Mouse (Mus musculus) activated CD4-positive, CD25-positive, alpha-beta regulatory T cell, adult 4 months (primary cell): ENCODE results near the gene Atp9a. TPM values are rescaled to one million over a fixed set of nuclear protein-coding genes. Genes with fewer than 3 reads are reported as not detected.

Experiments used
- ATAC-seq: one replicate; pipeline ENCODE4 v1.8.0; 2017
- polyA plus RNA-seq, 2 experiments: library from polyadenylated mRNA; unstranded; fragments of 100-300 nt; shearing (Covaris generic); gene quantifications; one replicate each; pipeline ENCODE4 v1.2.1; 2017

Gene Atp9a
- polyA plus RNA-seq, 2 experiments from 2014 or later: 4.0 to 7.6 TPM

DNA sequence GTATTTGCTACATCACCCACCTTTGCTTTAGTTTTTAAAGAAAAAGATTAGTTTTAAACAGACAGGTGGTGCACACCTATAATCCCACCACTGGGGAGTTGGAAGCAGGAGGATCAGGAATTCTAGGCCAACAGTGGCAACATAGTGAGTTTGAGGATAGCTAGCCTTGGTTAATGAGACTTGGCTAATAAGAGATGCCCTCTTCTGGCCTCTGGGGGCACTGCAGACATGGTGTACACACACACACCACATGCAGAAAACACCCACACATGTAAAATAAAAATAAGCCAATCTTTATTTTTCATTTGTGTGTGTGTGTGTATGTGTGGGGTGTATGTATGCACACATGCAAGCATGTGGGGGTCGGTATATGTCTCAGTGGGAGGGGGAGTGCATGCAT, 3.4 kb downstream of the Atp9a start:
- ATAC-seq: no peak

DNA sequence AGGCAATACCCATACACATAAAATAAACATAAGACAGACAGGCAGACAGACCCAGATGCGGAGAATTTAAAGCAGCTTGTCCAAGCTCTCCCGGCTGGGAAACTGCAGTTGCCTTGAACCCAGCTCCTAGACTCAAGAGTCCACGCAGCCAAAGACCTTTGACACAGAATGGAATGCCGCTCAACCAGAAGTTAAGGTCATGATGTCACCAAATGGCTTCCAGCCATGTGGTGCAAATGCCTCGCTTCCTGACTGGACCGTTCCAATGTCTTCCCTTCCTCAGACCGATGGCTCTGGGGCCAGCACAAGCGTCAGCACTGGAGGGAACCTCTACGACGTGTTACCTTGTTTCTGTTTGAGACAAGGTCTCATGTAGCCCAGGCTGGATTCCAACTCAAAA, 4.3 kb downstream of the Atp9a start:
- no peak for ATAC-seq

DNA sequence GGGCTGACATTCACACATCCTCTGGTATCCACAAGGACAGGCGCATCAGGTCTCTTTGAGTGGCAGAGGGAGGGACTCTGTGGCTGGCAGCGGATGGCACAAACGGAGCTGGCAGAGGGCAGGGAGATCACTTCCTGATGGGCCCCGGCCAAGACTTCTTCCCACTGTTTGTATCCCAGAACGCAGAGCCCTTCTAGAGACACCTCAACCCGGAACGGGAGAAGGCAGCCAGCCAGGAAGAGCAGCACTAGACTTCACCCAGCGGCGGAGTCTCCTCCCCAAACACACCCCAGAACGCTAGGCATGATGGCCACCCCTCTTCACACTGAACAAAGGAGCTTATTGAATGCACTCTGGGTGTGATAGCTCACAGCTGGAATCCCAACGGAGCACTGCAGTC, 8.2 kb downstream of the Atp9a start:
- ATAC-seq: no peak

DNA sequence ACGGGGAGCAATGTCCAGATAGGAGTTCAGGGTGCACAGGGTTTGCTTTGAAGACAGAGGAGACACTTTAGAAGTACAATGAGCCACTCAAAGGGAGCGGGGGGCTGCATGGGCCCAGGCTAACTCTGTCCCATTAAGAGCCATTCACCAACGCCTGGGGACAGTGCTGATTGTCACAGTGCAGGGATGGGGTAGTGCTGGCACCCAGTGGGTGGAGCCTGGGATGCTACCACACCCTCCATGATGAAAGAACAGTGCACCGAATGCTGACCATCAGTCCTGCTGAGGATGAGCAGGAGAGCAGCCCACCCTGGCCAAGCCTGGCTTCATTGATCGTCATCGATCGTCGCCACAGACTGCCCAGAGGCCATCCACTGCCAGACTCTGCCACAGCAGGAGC, 11.0 kb downstream of the Atp9a start:
- no peak for ATAC-seq

DNA sequence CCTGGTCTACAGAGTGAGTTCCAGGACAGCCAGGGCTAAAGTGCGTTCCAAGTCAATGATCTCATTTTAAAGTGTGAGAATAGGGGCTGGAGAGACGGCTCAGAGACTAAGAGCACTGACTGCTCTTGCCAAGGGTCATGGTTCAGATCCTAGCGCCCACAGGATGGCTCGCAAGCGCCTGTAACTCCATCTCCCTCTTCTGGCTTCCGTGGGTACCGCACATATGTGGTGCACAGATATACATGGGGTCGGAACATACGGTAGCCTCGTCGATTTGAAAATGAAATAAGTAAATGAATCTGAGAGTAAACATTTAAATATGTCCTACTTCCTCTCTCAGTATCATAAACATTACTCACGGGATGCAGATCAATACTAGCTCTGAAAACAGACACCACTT, 12.5 kb downstream of the Atp9a start:
- ATAC-seq: no peak

DNA sequence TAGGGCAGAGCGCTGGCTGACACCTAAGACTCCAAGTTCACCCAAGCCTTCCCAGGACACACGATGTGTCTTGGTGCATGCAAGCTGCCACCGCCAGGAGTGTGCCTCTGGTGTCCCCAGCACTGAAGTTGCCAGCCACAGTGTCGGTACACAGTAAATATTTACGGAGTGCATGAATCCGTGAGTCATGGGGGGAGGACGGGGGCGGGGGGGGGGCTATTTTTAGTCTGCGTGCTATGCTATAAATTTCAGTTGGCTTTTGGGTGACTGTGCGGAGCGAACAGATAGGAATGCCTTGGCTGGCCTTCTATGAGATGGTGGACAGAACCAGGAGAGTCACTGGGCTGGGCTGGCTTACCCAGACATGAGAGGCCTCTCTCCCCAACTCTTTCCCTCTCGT, 14.2 kb downstream of the Atp9a start:
- ATAC-seq: no peak

DNA sequence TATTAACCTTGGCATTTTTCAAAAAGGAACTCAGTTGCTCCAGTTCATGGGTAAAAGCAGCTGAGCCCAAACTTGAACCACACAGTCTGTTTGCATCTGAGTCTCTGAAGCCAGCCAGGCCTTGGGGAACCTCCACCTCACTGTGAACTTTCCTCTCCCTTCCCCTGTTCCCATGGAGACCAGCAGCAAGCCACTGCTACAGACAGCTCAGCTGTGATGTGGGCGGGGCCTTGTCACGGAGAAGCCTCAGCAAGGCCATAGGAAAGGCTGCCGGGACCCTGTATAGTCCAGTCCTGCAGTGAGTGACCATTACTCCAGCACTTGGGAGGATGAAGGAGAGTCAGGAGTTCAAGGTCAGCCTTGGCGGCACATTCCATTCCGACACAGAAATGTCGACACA, 16.2 kb downstream of the Atp9a start:
- no peak for ATAC-seq

DNA sequence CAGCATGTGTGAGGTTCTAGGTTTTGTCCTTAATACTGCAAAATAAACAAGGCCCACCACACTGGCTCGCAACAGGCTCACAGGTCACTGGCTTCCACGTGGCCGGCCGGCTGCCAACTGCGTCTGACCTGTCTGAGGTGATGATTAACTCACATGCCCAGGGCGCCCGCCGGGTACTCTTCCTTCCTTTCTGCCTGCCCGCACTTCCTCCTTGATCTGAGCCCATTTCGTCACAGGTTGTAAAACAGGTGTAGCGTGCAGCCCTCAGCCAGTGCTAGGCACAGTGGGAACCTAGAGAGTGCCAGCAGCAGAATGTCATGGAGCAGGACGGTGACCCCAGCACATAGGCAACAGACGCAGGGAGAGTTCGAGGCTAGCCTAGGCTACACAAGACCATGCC, 20.9 kb downstream of the Atp9a start:
- ATAC-seq: no peak

DNA sequence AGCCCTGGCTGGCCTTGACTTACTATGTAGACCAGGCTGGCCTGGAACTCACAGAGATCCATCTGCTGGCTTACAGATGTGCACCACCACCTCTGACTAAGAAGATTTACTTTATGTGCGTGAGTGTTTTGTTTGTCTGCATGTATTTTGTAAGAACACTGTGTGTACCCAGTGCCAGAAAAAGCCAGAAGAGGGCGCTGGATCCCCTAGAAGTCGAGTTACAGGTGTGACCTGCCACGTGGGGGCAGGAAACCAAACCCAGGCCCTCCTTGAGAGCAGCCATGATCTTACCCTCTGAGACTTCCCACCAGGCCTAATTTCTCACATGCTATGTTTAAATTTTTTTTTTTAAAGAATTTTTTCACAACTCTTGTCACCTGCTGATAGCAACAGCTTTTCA, 22.5 kb downstream of the Atp9a start:
- no peak for ATAC-seq

DNA sequence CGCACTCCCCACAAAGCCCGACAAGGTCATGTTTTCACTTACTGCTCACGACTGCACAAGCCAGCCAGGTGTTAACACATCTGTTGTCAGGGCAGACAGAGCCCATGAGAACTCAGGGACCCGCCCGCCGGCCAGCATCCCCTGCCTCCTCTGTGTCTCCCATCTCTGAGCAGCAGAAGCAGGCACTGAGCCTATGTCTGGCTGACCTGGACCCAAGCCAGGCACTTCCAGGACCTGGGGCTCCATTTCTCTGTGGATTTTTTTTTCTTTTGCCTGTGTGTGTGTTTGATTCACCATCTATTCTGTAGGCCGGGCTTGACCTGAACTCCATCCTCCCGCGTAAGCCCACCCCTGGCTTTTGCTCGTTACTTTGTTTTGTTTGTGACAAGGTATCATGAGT, 23.5 kb downstream of the Atp9a start:
- ATAC-seq: no peak

DNA sequence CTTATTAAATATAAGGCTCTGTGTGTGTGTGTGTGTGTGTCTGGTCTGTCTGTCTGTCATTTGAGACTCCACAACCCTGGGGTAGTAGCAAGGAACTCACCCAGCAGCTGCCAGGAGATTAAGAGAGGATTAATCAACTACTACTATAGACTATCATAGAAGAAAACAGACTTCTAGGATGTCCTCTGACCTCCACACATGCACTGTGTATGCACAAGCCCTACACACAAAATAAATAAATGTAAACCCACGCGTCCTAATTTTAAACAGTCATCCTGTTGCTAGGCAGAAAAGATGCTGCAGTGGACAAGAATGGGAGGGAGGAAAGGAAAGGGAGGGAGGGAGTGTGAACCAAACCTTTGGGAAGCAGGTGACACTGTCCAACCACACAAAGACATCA, 23.9 kb downstream of the Atp9a start:
- no peak for ATAC-seq

DNA sequence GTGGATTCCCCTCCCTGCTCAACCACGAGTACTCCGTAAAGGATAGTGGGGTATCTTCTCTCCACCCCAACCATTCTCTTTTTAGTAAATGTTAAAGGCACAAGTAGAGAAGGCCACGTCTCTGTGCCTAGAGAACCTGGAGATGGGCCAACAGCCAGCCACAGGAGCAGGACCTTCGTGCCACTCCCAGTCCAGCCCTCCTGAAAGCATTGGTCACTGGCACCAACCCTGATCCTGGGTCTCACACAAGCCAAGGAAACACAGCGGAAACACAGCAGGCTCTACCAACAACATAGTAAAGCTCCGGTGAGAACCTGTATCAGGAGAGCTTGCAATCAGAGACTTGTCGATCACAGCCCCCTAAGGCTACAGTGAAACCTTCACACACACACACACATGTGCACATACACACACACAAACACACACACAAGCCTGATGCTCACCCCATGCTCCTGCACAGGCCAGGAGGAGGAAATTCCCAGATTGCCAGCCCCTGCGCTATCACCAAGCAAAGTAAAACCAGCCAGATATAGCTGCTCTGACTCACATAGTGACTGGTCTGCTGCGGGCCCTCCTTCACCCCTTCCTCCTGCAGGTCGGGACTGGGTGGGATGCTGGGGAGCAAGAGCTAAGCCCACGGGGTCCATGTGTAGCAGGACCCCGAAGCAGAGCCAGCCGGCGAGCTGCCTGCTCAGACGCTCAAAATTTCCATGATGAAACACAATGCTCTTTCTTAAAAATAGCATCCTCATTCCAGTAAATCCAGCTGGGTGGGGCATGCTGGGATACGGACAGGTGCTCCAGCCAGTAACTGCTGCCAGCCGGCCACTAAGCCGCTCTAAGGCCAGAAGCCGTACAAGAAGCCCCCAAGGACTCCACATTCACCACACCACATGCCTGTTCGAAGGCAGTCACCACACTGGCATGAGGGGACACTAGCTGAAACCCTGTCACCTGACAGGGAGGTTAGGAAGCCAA, 29.7 kb downstream of the Atp9a start:
- ATAC-seq: no peak

DNA sequence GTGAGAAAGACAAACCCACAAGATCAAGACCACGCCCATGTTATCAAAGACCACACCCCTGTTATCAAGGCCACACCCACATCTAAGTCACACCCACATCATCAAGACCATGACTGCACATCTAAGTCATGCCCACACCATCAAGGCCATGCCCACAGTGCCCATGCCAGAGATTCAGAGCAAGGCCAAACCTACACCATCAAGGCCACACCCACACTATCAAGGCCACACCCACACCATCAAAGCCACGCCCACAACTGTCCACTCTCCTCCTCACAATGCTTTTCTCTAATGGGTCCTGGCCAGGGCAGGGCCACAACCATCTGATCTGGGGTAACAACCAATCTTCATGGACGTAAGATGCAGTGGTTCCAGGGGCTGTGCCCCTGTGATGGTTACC, 31.2 kb downstream of the Atp9a start:
- ATAC-seq: no peak

DNA sequence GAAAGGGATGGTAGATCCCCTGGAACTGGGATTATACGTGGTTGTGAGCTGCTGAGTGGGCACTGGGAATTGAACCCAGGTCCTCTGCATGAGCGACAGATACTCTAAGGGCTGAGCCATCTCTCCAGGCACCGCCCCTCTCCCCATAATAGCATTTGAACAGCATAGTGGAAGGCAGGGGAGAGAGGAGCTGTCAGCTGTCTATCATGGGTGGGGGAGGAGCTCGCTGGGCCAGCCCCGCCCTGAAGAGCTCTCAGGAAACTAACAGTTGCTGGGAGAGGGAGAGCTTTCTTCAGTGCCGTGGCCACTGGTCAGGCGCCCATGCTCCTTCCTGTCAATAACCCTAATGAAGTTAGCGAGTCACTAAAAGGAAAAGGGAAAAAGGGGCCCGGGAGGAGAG, 34.4 kb downstream of the Atp9a start:
- ATAC-seq: no peak

DNA sequence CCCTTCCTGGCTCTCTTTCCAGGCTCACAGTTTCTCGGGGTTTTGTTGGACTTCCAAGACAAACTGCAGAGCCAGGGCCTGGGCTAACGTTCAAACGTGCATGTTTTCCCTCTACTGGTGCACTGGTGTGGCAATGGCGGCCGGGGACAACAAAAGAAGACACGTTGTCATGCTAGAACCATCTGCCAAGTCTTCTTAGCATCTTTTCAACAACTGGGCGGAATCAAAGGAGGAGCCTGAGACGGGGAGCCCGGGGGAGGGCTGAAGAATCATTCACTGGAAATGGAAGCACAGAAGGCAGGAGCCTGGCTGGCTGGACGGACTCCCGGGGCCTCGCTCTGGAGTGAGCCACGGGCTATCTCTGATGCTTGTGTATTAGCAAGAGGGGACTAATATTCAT, 39.9 kb downstream of the Atp9a start:
- no peak for ATAC-seq

DNA sequence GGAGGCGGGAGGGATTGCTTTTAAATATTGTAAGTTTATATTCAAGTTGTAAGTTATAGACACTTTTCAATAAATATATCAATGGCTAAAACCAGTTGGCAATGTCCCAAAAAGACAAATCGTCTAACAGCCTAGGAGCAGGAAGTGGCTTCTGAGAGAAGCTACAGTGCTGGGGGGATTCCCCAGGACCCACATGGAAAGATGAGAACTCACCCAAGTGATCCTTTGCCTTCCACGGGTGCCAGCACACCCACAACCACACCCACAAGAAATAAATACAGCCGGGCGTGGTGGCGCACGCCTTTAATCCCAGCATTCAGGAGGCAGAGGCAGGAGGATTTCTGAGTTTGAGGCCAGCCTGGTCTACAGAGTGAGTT, 47.2 kb downstream of the Atp9a start:
- ATAC-seq: no peak

DNA sequence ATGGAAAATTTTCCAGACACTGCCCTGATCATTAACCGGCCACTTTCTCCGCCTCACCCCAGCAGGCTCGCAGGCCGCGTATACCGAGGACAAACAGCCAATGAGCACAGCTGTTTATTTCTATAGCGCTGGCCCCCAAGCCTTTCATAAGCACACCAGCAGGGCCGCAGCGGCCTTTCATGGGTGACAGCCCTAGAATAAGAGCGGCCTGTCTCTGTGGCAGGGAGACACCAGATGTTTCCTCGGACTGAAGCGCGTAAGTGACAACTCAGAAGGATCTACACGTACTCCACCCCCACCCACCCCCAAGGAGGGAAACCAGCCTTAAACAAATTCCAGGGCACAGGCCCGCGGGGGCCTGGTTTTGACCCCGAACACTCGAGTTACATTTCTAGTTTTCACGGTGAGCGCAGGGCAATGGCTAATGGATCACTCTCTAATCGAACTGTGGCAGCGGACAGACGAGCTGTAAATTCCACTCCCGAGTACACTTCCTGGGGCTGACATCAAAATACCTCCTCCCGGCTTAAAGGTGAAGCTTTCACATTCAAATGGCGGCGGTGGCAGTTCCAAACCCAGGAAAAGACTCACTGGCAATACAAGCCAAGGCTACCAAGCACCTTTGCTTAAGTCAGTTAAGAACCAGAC, 47.7 kb downstream of the Atp9a start:
- no peak for ATAC-seq

DNA sequence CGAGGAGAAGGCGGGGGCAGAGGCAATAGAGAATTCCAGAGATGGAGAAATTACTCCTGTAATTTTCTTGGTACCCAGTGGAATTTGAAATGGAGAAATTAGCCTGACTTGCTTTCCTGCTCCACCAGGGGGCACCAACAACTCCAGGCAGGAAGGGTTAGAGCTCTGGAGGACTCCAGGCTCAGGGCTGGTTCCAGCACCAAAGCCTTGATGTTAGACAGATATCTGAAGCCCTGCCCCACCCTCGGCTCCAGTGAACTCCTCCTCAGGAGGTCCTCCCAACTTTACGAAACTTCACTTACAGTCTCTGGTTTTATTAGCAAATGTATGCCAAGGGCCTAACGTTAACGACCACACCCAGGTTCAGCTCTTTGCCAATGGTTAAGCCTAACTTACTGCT, 50.4 kb downstream of the Atp9a start:
- ATAC-seq: no peak

DNA sequence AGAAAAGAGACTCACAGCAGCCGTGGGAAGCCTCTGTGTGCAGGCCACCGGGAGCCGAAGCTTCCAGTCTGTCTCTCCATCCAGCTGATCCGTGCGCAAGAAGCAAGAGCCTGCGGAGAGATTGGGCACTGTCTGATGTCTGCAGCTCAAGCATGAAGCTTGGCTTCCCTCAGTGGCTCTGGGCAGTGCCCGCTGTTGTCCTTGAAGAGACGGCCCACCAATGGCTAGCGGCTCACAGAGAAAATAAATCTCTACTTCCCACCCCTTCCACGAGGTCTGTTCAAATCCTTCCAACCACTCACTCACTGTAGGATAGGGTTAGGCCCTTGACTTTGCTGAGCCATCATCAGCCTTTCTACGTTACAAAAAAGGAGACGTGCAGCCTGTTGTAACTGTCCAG, 54.9 kb downstream of the Atp9a start:
- no peak for ATAC-seq

DNA sequence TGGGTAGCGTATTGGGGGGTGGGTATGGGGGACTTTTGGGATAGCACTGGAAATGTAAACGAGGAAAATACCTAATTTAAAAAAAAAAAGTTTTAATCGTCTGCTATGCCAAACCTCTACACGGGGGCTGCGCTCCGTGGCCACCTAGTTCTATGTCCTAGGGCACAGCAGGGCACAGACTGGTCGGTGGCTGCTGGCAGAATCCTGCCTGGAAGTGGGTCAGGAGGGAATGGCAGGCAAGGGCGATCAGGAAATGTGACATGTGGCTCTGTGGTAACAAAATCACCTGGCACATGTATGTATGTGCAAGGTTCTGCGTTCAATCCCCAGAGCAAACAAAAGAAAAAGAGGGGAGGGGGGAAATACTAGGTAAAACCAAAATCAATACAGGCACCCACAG, 56.3 kb downstream of the Atp9a start:
- ATAC-seq: no peak

DNA sequence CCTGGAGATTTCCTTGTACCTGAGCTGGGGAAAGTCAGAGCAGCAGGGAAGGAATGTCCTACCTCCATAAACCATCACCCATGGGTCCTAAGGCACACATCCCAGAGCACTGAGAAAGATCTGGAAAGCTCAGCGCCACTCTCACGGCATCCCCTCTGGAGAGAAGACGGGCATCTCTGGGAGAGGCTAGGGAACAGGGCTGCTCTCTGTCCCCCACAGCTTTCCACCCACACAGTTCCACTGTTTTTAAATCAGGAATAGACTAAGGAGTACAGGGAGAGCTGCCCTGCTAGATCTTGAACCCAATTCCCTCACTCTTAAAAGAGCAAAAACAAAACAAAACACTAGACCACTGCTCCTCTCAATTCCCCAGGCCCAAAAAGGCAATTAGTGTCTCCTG, 57.5 kb downstream of the Atp9a start:
- no peak for ATAC-seq

DNA sequence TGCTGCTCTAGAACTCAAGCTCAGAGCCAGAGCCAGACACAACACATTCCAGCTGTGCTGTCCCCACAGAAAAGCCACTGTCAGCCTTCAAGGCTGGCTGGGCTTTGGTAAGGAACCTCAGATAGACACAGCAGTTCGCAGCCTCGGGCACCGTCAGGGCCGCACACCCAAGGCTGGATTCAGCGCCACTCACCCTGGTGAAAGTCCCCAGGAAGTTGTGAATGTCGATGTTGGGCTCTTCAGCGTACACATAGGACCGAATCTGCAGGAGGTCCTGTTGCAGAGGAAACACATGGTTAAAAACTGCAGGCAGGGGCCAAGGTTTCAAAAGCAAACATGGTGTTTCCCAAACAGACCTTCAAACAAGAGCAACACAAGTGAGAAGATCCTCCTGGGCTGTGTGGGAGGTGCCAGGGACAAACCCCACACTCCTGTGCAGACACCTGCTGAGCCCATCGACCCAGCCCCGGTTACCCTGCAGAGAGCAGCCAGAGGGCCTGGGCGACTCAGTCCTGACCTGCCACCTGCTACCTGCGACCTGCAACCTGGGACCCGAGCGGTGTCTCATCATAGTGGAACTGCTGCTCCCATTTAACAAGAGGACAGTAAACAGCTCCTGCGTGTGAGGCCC, 58.6 kb downstream of the Atp9a start:
- ATAC-seq: peak; percentile 54

DNA sequence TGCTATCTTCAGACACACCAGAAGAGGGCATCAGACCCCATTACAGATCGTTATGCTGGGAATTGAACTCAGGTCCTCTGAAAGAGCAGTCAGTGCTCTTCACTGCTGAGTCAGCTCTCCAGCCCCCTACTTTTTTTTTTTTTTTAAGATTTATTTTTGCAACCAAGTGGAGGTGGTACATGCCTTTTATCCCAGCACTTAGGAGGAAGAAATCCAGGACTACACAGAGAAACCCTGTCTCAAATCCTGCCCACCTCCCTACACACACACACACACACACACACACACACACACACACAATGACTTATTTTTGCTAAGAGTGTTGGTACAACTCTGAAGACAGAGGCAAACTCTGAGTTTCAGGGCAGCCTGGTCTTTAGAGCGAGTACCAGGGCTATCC, 59.5 kb downstream of the Atp9a start:
- no peak for ATAC-seq

DNA sequence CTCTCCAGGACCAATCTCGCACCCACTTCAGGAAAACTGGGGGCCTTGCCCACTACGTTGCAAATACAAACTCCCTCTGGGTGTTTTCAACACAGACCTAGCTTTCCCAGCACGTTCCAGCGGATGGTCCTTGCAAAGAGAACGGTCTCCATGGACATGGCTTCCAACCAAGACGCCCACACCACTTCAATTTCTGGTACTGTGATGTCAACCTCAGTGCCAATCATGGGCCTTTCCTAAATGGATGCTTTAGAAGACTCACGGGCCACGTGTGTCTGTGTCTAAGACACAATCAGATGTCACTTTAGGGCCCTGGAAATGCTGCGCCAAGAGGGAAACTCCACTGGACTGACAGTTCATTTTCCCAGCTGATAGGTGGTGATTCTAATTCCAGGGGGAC, 60.7 kb downstream of the Atp9a start:
- ATAC-seq: no peak
